Mouse (Mus musculus) cerebellum, adult 2 months (tissue): ENCODE results near the gene Apoa2.

Experiments used
- CTCF ChIP-seq: fragments of 200-500 bp; IDR thresholded peaks from 2 replicates; pipeline ENCODE4 v1.5.1; 2011; ENCODE audit warnings: low read depth, mild to moderate bottlenecking, control low read depth, low read length, moderate library complexity, borderline replicate concordance; ENCODE audit not compliant: insufficient read depth
- POLR2A ChIP-seq: fragments of 200-500 bp; IDR thresholded peaks from 2 replicates; pipeline ENCODE4 v1.6.1; 2011; ENCODE audit warnings: low read length, control low read depth, borderline replicate concordance; ENCODE audit not compliant: insufficient read depth

DNA sequence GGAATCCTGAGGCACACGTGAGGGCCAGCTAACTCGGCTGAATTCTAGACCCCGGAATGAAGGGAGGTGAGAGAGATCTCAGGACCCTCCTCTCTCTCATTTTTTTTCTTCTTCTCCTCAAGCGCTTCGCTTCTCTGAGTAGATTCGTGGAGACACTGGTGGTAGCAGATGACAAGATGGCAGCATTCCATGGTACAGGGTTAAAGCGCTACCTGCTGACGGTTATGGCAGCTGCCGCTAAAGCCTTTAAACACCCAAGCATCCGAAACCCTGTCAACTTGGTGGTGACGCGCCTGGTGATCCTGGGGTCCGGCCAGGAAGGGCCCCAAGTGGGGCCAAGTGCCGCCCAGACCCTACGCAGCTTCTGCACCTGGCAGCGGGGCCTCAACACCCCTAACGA is 27.6 kb downstream of the Apoa2 start:
- TF ChIP-seq CTCF (no peak), POLR2A (no peak)
